Mouse (Mus musculus) spleen, postnatal 36 days (tissue): ENCODE results near the gene Fam198a.

Experiments
- DNase-seq, 2 experiments: peaks; one replicate each; pipeline ENCODE4 v3.0.0; 2022; ENCODE audit warnings: low spot score in 2 of 2, mixed read lengths in 1 of 2

Fam198a gene

GRCm38 (mm10) chr9:121981466-121982105 is 30.8 kb downstream of the Fam198a start:
- peak in 1 of 2 experiments; percentile 21 for DNase-seq

DNA sequence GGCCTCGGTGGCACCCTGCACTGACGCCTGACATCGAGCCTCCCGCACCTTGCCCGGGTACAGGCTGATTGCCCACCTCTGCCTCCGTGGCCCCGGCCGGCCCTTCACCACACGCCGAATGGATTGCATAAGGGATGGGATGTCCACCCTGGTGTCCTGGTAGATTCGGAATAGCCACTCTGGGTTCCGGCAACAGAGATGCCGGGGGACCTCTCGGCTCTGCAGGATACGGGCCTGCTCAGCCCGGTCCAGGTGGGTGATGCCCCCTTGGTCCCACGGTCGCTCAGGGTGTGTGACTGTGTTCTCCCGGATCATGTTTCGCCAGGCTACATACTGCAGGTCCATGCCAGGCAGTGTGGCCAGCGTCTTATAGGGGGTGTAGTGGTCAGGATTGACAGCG is 31.4 kb downstream of the Fam198a start:
- DNase-seq: no peak

- DNase-seq: no peak
Observed at GRCm38 (mm10) chr9:121982665-121983064, 31.9 kb downstream of the Fam198a start.

DNA sequence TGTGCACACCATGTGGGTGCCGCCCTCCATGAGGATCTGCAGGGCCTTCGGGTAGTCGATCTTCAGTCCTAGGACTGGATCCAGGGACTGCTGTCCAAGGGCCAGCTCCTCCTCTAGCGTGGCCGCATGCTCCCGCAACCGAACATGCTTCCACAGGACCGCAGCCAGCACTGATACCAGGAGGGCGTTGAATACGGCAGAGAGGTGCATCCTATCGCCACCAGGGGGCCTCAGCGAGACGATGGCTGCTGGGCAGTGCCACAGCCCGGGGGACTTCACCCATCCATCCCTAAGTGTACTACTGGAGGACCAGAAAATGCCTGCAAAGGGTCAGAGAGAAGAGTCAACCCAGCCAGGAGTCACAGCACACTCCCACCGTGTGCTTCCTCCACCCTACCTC is 32.7 kb downstream of the Fam198a start:
- DNase-seq: peak; percentile 21 to 22

- peak; percentile 53 to 55 for DNase-seq
Observed at GRCm38 (mm10) chr9:121984465-121985461, 34.0 kb downstream of the Fam198a start.

DNA sequence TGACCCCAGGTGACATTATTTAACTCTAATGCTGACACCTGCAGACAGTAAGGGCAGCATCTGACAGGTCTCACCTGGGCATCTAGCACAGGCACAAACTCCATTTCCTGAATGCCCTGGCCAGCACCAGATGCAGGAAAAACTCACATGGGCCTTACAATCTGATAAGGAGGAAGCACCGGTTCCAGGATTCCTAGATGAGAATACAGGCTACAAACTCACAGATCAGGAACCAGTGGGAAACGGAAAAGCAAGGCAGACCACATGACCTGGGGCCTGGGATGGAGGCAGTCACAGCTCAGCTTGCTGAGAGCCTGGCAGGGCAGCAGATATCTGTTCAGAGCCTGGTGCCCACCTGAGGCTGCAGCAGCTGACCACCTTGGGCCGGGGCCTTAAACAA is 38.1 kb downstream of the Fam198a start:
- DNase-seq: no peak

GRCm38 (mm10) chr9:121989536-121989935 is 38.7 kb downstream of the Fam198a start:
- no peak for DNase-seq

GRCm38 (mm10) chr9:121991041-121991440 is 40.3 kb downstream of the Fam198a start:
- no peak for DNase-seq

DNA sequence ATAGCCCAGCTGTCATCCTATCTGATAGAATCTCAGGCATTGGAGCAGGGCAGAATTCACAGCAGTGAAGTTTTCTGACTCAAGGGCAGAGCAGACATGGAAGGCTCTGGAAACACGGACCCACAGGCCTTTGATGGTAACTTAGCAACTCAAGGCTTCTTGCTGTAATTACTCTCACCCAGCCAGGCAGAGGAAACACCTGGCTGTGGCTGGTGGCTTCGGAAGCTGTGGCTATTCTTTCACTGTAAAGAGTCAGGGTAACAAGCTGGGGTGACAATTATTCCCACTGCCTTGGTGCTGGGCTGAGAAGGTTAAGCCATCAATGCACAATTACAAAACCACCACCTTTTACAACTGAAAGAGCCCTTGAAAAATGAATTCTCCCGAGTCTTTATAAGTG is 42.3 kb downstream of the Fam198a start:
- DNase-seq: no peak

DNA sequence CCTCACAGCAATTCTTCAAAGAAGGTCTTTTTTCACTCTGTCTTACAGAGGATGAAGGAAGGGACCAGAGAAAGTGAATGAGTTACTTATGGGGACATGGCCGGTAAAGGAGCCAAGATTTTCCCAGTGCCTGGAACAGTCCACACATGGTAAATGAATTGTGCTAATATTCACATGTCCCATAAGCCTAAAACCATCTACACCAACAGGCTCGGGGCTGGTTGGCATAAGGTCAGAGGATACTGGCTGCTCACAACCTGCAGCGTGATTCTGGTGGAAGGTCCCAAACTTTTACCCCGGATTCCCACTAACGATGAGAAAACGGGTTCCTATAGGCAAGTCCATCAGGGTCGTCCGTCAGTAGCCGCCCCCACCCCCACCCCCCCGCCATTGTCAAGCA is 44.3 kb downstream of the Fam198a start:
- DNase-seq: no peak

GRCm38 (mm10) chr9:121995508-121996131 is 44.8 kb downstream of the Fam198a start:
- DNase-seq: peak in 1 of 2 experiments; percentile 27

DNA sequence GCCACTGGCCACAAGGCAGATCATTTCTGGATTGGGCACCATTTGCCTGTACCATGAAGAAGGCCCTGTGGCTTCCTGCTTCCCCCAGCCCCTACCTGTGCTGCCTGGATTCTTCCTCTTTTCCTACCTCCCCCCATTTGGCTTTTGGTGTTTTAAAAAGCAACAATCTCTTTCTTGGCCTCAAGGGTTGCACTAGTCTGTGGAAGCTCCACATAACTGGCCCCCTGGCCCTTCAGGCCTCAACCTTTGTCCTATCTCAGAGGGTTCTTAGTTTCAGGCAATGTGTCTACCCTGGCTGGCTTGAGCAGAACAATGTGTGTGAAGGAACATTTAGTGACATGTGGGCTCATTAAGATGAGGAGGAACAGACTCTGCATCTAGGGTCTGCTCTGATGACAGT is 46.2 kb downstream of the Fam198a start, which contains the start of gene Pomgnt2:
Pomgnt2 (minus strand) TSS at position 101 of the 400 bp plus-strand sequence.
- DNase-seq: no peak

GRCm38 (mm10) chr9:121997978-121998377 is 47.2 kb downstream of the Fam198a start:
- DNase-seq: no peak

- DNase-seq: no peak
Observed at GRCm38 (mm10) chr9:122006175-122006574, 55.4 kb downstream of the Fam198a start.

GRCm38 (mm10) chr9:122006609-122007008 is 55.8 kb downstream of the Fam198a start:
- no peak for DNase-seq

GRCm38 (mm10) chr9:122008876-122009275 is 58.1 kb downstream of the Fam198a start:
- no peak for DNase-seq

- no peak for DNase-seq
Observed at GRCm38 (mm10) chr9:122010751-122011150, 60.0 kb downstream of the Fam198a start.

DNA sequence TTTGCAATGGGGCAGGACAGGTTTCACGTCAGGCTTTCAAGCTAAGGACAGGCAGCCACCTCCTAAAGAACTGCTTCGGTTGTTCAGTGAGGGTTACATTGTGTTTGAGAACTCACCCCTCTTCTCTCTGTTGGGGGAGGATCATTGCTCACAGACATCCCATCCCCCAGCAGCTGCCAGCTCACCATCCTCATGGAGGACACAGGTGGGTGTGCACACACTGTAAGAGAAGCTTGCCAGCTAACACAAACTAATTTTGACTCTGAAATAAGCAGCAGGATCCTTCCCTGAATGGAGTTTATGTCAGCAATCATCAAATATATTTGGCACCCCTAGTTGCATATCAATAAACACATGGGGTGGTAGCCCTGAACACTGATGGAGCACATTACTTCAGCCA is 62.0 kb downstream of the Fam198a start:
- no peak for DNase-seq

DNA sequence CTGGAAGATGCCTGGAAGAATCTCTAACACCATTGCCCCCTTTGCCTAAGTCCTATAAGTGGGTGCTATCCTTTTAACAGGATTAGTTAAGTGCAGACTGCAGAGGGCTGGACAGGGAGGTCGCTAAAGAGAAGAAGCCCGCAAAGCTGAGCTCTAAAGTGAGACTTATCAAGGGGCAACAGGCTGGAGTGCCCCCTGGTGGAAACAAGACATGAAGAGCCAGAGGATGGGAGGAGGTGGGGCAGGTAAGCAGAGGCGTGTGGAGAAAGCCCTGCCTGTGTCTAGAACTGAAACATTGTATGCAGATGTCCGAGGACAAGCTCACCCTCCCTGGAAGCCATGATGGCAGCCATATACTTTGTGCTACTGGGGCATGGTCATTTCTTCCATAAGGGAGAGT is 62.8 kb downstream of the Fam198a start:
- no peak for DNase-seq

GRCm38 (mm10) chr9:122014241-122014667 is 63.5 kb downstream of the Fam198a start:
- DNase-seq: peak; percentile 40 to 52

- DNase-seq: no peak
Observed at GRCm38 (mm10) chr9:122018079-122018478, 67.3 kb downstream of the Fam198a start.

GRCm38 (mm10) chr9:122018782-122019395 is 68.1 kb downstream of the Fam198a start:
- DNase-seq: no peak
